Mouse (Mus musculus): ENCODE measurements around the gene Abcc12.

DNA sequence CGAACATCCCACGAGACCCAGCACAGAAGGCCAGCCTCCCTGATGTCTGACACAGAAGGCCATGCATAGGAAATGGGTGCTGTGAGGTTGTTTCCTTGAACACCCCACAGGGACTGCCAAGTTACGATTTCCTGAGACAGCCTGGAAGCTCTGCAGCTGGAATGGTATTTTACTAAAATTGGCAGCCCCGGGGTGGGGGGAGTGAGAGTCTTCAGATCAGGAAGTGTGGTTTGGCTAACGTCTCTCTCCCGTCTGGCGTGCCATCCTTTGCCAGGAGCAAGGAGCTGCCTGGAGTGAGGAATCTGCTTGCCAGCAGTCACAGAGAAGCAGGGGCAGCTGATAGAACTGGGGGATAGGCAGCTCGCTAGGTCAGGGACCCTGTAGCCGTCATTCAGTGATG is 2.4 kb downstream of the Abcc12 start:
- TF ChIP-seq CHD2 (IDR thresholded peaks at IDR 0.05; ENCODE audit: low read length) (no peak), USF2 (IDR thresholded peaks at IDR 0.05; ENCODE audit: borderline replicate concordance in 1 of 2, insufficient read depth in 1 of 2, low read depth in 1 of 2, low read length in 2 of 2) (no peak), E2F4 (IDR thresholded peaks at IDR 0.05; ENCODE audit: borderline replicate concordance, low read depth, low read length) (no peak), USF1 (IDR thresholded peaks at IDR 0.05; ENCODE audit: low read depth, low read length) (no peak), KAT2A (conservative IDR thresholded peaks at IDR 0.05; ENCODE audit: low read depth, low read length) (no peak), CTCF (IDR thresholded peaks at IDR 0.05 in 2 of 3, conservative IDR thresholded peaks at IDR 0.05 in 1 of 3; ENCODE audit: control insufficient read depth in 1 of 3, insufficient read depth in 1 of 3, low read depth in 2 of 3, low read length in 3 of 3, poor library complexity in 1 of 3, severe bottlenecking in 1 of 3) (no peak), EP300 (IDR thresholded peaks at IDR 0.05; ENCODE audit: low read depth in 1 of 2, low read length in 2 of 2) (no peak), ZC3H11A (IDR thresholded peaks at IDR 0.05; ENCODE audit: low read depth, low read length) (no peak), POLR2A (IDR thresholded peaks at IDR 0.05; ENCODE audit: control insufficient read depth in 1 of 2, insufficient read depth in 1 of 2, low read depth in 1 of 2, low read length in 2 of 2, poor library complexity in 1 of 2) (no peak), MXI1 (IDR thresholded peaks at IDR 0.05; ENCODE audit: low read depth, low read length) (no peak), MEF2A (IDR thresholded peaks at IDR 0.05; ENCODE audit: extremely low read depth, insufficient replicate concordance, low read depth, low read length, poor library complexity, severe bottlenecking) (no peak), POLR2AphosphoS5 (IDR thresholded peaks at IDR 0.05; ENCODE audit: borderline replicate concordance, low read depth, low read length) (no peak), MAZ (IDR thresholded peaks at IDR 0.05; ENCODE audit: low read depth, low read length) (no peak)

Data from MEL (cell line).